Mouse (Mus musculus): Measurements from ENCODE around the gene Ensa. TPM values are rescaled to one million over a fixed set of nuclear protein-coding genes. Genes with fewer than 3 reads are reported as not detected.

Ensa gene
- polyA plus RNA-seq, 1 experiment = 88.8 TPM

DNA sequence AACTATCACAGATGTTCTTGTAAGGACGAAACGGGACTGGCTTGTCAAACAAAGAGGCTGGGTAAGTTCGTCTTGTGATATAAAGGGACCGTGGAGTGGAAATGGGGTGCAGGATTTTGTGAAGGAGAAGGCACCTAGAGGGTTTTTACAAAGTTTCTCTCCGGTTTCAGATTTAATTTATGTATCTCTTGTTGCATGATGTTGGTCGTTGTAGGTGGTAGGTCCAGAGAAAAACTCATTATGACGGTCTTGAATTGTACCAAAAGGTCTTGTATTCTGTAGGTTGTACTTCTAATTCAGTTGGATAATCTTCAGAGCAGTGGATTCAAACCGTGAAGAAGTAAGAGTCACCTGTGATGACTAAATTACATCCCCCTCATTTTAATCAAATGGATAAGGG, 35.2 kb downstream of the Ensa start:
- Histone ChIP-seq H3K4me1 (ENCODE audit: control insufficient read depth, insufficient read depth, low read length) (peaks cover 15% of the 10 kb centered on the region), H3K4me3 (replicated peaks; ENCODE audit: insufficient read depth, low read depth, low read length) (peak overlapping the region; percentile 67), H3K27me3 (ENCODE audit: control insufficient read depth, insufficient read depth, low read length) (no peaks in the 10 kb centered on the region), H3K27ac (ENCODE audit: insufficient read depth, low read length) (peak overlapping the region; percentile 89; the same call in 1 of the 2 replicates)
- WGBS = 1% methylated on average over 8 of the region's 8 CpGs
- no peak for TF ChIP-seq POLR2A (IDR thresholded peaks at IDR 0.05; ENCODE audit: borderline replicate concordance, insufficient read depth, low read length)
- no peak for TF ChIP-seq CTCF (IDR thresholded peaks at IDR 0.05; ENCODE audit: borderline replicate concordance, insufficient read depth, low read depth, low read length)
- DNase-seq = no peak

DNA sequence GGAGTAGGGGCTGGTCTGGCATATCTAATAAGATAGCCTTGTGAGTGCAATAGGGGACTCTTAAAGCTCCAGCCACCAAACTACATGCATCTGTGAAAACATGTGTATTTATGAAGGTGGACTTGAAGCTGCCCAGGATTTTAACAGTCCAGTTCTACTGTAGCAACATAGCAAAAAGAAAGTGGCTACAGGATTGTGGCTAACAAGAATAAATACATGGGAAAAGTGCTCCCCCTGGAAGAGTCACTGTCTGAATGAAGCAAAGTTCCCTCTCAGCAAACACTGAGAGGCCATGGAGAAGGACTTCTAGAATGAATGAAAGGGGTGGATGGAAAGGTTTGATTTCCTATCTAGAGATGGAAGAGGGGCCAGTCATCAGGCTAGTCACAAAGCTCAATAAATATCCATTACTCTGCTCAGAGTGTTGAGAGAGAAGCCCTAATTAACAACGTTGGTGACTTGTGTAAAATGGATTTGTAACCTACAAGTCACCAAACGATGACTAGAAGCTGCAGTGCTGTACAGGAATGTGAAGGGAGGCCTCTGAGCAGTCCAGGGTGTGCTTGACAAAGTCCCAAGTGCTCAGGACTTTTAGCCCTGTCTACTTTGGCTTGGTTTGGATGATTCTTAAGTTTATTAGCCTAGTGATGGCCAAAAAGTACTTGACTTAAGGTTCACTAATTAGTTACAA, 36.1 kb downstream of the Ensa start:
- no peaks in the 10 kb centered on the region for H3K27me3 ChIP-seq (ENCODE audit: control insufficient read depth, insufficient read depth, low read length)
- WGBS = 11% methylated on average over 2 of the region's 2 CpGs
- H3K4me1 ChIP-seq (ENCODE audit: control insufficient read depth, insufficient read depth, low read length) = peaks cover 15% of the 10 kb centered on the region
- TF ChIP-seq POLR2A (IDR thresholded peaks at IDR 0.05; ENCODE audit: borderline replicate concordance, insufficient read depth, low read length) (no peak), CTCF (IDR thresholded peaks at IDR 0.05; ENCODE audit: borderline replicate concordance, insufficient read depth, low read depth, low read length) (no peak)
- peak overlapping the region; percentile 26 for H3K4me3 ChIP-seq (replicated peaks; ENCODE audit: insufficient read depth, low read depth, low read length)
- no peak for DNase-seq
- no peak overlapping the region for H3K27ac ChIP-seq (ENCODE audit: insufficient read depth, low read length)

DNA sequence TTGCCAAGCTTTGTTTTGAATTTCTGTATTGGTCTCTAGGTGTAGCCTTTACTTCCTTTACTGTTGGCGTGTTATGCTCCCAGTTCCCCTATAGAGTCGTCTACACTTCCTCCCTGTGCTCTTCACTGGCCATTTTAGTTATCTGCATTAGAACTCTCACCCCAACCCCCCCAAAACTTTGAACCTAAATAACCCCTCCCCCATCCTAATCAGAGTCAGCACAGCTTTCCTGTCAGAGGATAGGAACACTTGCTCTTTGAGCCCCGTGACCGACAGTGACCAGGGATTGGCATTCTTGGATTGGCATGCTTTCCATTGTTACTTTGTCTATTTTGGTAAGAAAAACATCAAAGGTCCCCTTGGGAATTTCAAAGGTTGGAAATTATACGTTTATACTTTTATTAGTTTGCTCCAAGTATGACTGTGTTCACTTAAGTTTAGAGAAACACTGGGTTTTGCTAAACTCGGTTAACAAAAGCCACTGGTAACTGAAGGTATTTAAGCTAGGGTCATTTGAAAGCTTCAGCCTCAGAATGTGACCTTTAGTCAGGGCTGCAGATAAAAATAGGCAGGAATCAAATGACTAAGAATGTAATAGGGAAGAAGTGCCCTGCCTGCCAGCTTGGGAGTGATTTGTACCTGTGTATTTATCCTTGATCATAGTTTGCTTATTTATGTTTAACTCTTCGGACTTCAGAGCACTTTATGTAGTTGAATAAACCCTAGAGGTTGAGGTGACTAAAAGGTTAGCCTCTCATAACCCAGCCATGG, 37.3 kb downstream of the Ensa start:
- WGBS = 42% methylated on average over 7 of the region's 7 CpGs
- no peak overlapping the region for H3K27ac ChIP-seq (ENCODE audit: insufficient read depth, low read length)
- peak overlapping the region; percentile 15 for H3K4me3 ChIP-seq (replicated peaks; ENCODE audit: insufficient read depth, low read depth, low read length)
- TF ChIP-seq POLR2A (IDR thresholded peaks at IDR 0.05; ENCODE audit: borderline replicate concordance, insufficient read depth, low read length) (no peak), CTCF (IDR thresholded peaks at IDR 0.05; ENCODE audit: borderline replicate concordance, insufficient read depth, low read depth, low read length) (no peak)
- H3K27me3 ChIP-seq (ENCODE audit: control insufficient read depth, insufficient read depth, low read length) = no peaks in the 10 kb centered on the region
- no peak for DNase-seq
- peaks cover 15% of the 10 kb centered on the region for H3K4me1 ChIP-seq (ENCODE audit: control insufficient read depth, insufficient read depth, low read length)

DNA sequence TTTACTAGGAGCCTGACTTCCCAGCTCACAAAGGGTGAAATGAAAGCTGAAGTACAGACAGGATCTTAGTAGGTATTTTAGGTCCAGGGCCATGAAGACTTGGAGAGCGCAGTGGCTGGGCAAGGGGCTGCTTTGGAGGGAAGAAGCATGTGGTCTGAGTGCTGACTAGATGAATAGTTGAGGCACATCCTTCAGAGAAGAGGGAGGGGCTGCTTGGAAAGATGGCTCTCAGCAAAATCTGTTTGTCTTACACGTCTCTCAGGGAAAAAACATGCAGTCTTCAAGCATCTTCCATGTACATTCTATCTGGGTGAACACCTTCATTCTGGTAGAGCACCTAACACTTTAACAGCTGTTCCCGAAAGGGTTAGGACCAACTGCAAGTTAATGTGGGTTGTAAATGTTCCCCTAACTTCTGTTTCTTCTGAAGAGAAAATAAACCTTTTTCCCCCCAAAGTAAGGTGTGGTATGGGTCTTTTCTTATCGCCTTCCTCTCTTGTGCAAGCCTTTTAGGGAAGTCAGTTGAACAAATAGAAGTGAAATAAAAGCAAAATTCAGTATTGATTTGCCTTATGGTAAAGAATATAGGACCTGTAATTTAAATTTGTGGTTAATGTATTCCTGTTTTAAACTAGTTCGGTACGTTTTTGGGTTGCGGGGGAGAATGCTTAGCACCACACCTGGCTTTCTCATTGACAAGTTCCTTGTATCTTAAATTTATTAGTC, 38.1 kb downstream of the Ensa start:
- no peak overlapping the region for H3K4me3 ChIP-seq (replicated peaks; ENCODE audit: insufficient read depth, low read depth, low read length)
- H3K4me1 ChIP-seq (ENCODE audit: control insufficient read depth, insufficient read depth, low read length) = peaks cover 20% of the 10 kb centered on the region
- 74% methylated on average over 7 of the region's 7 CpGs for WGBS
- DNase-seq = no peak
- H3K27me3 ChIP-seq (ENCODE audit: control insufficient read depth, insufficient read depth, low read length) = no peaks in the 10 kb centered on the region
- no peak overlapping the region for H3K27ac ChIP-seq (ENCODE audit: insufficient read depth, low read length)
- no peak for TF ChIP-seq CTCF (IDR thresholded peaks at IDR 0.05; ENCODE audit: borderline replicate concordance, insufficient read depth, low read depth, low read length)
- TF ChIP-seq POLR2A (IDR thresholded peaks at IDR 0.05; ENCODE audit: borderline replicate concordance, insufficient read depth, low read length) = no peak

DNA sequence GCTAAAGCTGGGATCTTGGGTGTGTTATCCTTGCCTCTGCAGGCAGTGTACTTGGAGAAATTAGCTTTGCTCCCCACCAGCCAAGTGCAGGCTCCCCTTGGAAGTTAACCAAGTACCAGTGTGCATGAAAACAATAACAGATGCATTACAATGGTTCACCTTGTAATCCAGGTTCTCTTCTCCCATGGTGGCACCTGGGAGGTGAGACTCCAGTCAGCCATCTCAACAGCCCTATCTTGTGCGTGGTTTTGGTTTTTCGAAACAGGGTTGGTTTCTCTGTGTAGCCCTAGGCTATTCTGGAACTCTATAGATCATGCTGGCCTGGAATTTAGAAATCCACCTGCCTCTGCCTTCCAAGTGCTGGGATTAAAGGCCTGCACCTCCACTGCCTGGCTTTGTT, 38.7 kb downstream of the Ensa start:
- Histone ChIP-seq H3K4me3 (replicated peaks; ENCODE audit: insufficient read depth, low read depth, low read length) (no peak overlapping the region), H3K27me3 (ENCODE audit: control insufficient read depth, insufficient read depth, low read length) (no peaks in the 10 kb centered on the region), H3K4me1 (ENCODE audit: control insufficient read depth, insufficient read depth, low read length) (peaks cover 20% of the 10 kb centered on the region), H3K27ac (ENCODE audit: insufficient read depth, low read length) (no peak overlapping the region)
- WGBS = 56% methylated on average over 2 of the region's 2 CpGs
- DNase-seq = no peak
- TF ChIP-seq POLR2A (IDR thresholded peaks at IDR 0.05; ENCODE audit: borderline replicate concordance, insufficient read depth, low read length) (no peak), CTCF (IDR thresholded peaks at IDR 0.05; ENCODE audit: borderline replicate concordance, insufficient read depth, low read depth, low read length) (no peak)

DNA sequence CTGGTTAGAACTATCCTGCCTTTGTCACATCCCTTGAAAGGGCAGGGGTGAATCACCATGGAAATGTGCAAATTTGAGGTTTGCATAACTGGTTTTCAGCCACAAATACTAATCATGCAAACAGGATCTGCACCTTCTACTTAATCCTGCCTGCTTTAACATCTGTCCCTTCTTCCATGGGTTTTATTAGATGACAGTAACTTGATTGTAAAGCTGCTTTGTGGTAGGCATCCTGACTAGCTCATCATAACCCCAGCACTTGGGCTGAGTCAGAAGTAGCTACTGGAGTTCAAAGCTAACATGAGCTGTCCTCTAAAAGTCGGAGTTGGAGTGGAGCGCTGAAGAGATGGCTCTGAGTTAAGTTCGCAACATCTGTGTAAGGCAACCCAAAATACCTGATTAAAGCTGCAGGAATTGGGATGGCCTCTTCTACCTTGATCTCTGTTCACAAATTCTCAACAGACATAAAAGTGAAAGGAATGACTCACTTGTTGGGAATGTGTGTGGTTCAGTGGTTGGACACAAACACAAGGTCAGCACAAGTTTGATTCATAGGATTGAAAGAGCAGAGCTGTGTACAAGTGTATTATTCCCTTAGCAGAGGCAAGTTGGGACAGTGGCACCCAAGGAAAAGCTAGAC, 39.3 kb downstream of the Ensa start:
- no peak for DNase-seq
- no peak overlapping the region for H3K4me3 ChIP-seq (replicated peaks; ENCODE audit: insufficient read depth, low read depth, low read length)
- no peak for TF ChIP-seq POLR2A (IDR thresholded peaks at IDR 0.05; ENCODE audit: borderline replicate concordance, insufficient read depth, low read length)
- no peak for TF ChIP-seq CTCF (IDR thresholded peaks at IDR 0.05; ENCODE audit: borderline replicate concordance, insufficient read depth, low read depth, low read length)
- H3K4me1 ChIP-seq (ENCODE audit: control insufficient read depth, insufficient read depth, low read length) = peaks cover 20% of the 10 kb centered on the region
- WGBS = 91% methylated on average over 3 of the region's 3 CpGs
- H3K27ac ChIP-seq (ENCODE audit: insufficient read depth, low read length) = no peak overlapping the region
- H3K27me3 ChIP-seq (ENCODE audit: control insufficient read depth, insufficient read depth, low read length) = no peaks in the 10 kb centered on the region

DNA sequence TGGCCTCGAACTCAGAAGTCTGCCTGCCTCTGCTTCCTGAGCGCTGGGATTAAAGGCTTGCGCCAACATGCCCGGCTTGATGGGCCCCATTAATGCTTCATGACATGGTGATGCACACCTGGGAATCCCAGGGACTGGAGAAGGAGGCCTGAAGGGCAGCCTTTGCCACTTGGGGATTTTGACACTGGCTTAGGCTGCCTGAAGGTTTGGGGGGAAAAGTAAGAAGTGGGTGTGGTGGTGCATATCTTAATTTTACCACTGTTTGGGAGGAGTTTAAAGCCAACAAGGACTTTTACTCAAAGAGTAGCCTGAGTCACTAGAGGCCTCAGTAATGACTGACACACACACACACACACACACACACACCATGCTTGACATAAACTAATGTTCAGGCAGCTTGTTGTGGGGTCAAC, 40.2 kb downstream of the Ensa start:
- Histone ChIP-seq H3K4me1 (ENCODE audit: control insufficient read depth, insufficient read depth, low read length) (peaks cover 20% of the 10 kb centered on the region), H3K4me3 (replicated peaks; ENCODE audit: insufficient read depth, low read depth, low read length) (no peak overlapping the region), H3K27me3 (ENCODE audit: control insufficient read depth, insufficient read depth, low read length) (no peaks in the 10 kb centered on the region), H3K27ac (ENCODE audit: insufficient read depth, low read length) (no peak overlapping the region)
- TF ChIP-seq CTCF (IDR thresholded peaks at IDR 0.05; ENCODE audit: borderline replicate concordance, insufficient read depth, low read depth, low read length) = no peak
- WGBS = 90% methylated on average over 4 of the region's 4 CpGs
- no peak for DNase-seq
